Mouse (Mus musculus): ENCODE results near the gene Tmem217.

DNA sequence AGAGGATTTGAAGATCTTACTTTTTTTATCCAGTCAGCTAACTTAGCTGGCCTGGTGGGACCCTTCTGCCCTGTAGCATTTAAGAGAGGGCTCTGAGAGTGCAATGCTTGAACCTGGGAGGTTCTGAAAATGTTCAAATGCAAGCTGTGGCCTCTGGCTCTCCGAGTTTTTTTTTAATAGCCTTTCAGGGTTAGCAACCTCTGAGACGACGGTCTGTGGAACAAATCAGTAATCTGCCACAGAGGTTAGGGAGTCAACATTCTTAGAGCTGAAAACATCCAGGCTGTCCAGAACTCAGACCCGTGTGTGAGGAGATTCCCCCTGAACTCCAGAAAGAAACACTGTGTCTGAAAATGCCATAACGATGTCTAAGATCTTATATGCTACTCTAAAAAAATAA, 6.3 kb upstream of the Tmem217 start:
- TF ChIP-seq POLR2A (IDR thresholded peaks at IDR 0.05; ENCODE audit: low read depth, low read length) (no peak), CTCF (IDR thresholded peaks at IDR 0.05; ENCODE audit: extremely low read depth, insufficient read length, insufficient replicate concordance, low read depth, low read length) (no peak)

All from small intestine, adult 2 months (tissue).